Mouse (Mus musculus): ENCODE measurements at regions not wholly inside any gene's neighbourhood (a gene's known extent, or its start where the extent isn't known, plus 50 kb on each side); places are given as distances from the start of the nearest gene placed in this dataset.

DNA sequence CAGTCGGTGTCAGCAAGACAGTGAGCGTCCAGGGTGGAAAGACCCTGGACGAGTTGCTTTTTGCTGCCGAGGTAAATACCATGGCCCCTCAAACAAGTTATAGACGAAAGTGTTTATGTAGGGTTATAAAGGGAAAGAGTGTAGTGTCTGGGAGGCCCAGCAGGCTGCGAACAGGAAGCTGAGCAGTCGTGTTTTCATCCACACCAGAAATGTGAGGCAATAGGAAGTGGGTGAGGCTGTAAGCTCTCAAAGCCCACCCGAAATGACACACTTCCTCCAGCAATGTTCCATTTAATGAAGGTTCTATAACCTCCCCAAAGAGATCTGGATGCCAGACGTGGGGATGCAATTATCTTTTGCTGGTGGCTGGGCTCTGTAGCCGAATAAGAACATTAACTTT lies 451.5 kb downstream of the Etnk1 start:
- peak in 1 of 2 experiments; percentile 37; a peak in 1 of 4 replicates for ATAC-seq (replicated peaks in 1 of 2; ENCODE audit: insufficient read depth in 1 of 2, low FRiP score in 2 of 2, low TSS enrichment in 1 of 2, low read depth in 1 of 2, poor library complexity in 2 of 2, severe bottlenecking in 2 of 2)

DNA sequence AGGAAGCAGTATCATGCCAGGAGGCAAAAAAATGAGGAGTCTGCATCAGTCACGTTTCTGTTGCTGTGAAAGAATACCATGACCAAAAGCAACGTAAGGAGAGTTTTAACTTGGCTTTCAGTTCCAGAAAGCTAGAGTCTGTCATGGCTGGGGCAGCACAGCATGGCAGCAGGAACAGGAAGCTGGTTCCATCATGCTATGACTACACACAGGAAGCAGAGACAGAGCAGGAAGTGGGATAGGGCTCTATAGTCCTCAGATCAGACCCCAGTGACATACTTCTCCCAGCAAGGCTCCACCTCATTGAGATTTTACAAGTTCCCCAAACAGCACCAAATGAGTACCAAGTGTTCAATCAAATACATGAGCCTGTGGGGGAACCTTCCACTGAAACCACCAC lies 453.6 kb downstream of the Etnk1 start:
- ATAC-seq (replicated peaks in 1 of 2; ENCODE audit: insufficient read depth in 1 of 2, low FRiP score in 2 of 2, low TSS enrichment in 1 of 2, low read depth in 1 of 2, poor library complexity in 2 of 2, severe bottlenecking in 2 of 2) = peak in 1 of 2 experiments; percentile 68; a peak in 2 of 4 replicates

DNA sequence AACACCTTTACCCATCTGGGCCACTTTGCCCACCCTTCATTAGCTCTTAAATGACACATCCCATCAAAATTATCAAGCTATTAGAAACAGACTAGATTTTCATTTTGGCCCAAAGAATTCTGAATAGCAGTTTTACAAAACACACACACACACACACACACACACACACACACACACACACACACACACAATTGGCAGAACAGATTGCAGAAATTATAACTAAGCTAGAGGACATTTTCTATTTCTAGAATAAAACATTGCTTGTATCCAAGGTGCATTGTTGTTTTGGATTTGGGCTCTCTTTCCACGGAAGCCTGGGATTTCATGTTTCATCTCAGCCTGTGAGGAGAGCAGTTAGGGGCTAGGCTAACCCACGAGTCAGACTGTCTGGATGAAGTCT lies 455.1 kb downstream of the Etnk1 start:
- no peak for ATAC-seq (replicated peaks in 1 of 2; ENCODE audit: insufficient read depth in 1 of 2, low FRiP score in 2 of 2, low TSS enrichment in 1 of 2, low read depth in 1 of 2, poor library complexity in 2 of 2, severe bottlenecking in 2 of 2)

DNA sequence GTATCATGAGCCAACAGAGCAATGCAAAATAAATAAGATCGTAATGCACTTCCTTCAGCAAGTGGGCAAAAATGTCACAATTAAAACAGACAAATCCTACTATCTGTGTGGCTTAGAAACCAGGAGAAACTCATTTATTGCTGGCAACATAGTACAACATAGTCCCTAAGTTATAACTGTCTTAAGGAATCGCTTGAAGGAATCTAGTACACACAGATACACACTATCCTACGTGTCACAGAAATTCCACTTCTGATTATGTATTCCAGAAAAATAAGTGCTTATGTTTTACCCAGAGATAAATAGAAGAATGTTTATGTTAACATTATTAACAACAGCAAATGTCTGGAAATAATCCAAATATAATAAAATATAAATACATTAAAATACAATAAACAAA lies 457.9 kb downstream of the Etnk1 start:
- no peak for ATAC-seq (replicated peaks in 1 of 2; ENCODE audit: insufficient read depth in 1 of 2, low FRiP score in 2 of 2, low TSS enrichment in 1 of 2, low read depth in 1 of 2, poor library complexity in 2 of 2, severe bottlenecking in 2 of 2)

DNA sequence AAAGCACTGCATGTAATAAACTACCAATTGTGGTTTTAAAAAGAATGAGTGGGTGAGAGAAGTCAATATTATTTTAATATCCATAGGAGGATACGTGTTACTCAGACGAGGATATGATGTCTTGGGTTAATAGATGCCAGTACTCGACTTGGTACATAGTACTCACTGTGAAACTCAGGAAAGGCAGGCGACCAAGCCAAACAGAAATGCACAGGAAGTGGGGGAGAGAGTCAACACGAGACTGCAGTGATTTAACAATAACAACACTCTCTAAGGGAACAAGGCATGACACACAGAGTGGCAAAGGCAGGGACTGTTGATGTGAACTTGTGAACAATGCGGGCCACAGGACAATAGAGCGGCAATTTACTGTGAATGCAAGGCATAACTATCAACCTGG lies 464.6 kb downstream of the Etnk1 start:
- ATAC-seq (replicated peaks in 1 of 2; ENCODE audit: insufficient read depth in 1 of 2, low FRiP score in 2 of 2, low TSS enrichment in 1 of 2, low read depth in 1 of 2, poor library complexity in 2 of 2, severe bottlenecking in 2 of 2) = no peak

DNA sequence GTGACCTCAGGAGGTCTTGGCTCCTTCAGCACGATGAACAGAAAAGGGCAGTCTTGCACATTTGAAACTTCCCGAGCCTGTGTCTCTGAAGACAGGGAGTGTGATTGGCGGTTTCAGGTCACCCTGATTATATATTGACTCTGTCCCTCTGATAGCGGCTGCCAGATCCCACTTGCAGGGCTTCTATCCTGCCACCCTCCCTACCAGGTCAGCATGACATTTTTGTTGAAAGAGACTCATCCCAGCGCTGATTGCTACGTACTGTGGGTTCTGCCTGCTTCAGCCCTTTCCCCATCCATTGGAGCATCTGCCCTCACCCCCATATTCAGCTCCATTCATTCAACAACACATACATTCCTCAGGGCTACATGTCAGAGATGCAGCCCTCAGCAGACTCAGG lies 466.7 kb downstream of the Etnk1 start:
- ATAC-seq (replicated peaks in 1 of 2; ENCODE audit: insufficient read depth in 1 of 2, low FRiP score in 2 of 2, low TSS enrichment in 1 of 2, low read depth in 1 of 2, poor library complexity in 2 of 2, severe bottlenecking in 2 of 2) = no peak

DNA sequence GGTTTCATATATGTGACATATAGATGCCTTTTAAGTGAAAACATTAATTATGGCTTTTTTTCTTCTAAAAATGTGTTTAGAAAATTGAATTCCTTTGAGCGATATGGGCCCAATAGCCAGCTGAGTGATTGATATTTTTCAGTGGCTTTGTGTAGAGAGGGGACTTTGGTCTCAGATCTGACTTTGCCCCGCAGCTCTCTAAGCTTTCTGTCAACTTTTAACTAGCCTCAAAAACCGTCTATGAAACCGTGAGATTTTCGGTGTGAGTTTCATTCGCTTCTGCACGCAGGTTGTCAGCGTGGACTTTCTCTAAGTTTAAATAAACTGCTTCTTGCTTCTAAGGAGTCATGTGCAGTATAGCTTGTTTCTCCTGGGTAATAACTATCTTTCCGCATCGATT lies 467.3 kb downstream of the Etnk1 start:
- ATAC-seq (replicated peaks in 1 of 2; ENCODE audit: insufficient read depth in 1 of 2, low FRiP score in 2 of 2, low TSS enrichment in 1 of 2, low read depth in 1 of 2, poor library complexity in 2 of 2, severe bottlenecking in 2 of 2) = no peak

DNA sequence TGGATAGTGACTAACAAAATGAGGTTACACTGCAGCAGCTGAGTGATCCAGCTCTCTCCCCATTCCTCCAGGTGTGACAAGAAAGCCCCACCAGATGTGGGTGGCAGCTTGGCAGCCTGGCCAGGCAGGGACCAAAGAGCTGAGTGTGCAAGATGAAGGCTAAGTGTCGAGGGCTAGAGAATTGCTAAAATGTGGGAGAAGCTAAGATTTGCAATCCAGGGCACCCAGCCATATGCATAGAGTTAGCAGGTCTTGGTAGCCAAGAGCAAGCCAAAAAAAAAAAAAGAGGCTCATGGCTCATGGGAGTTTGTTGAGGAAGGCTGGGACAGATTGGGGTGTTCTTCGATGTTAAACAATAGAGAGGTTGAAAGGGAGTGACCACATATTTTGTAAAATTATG lies 468.0 kb downstream of the Etnk1 start:
- no peak for ATAC-seq (replicated peaks in 1 of 2; ENCODE audit: insufficient read depth in 1 of 2, low FRiP score in 2 of 2, low TSS enrichment in 1 of 2, low read depth in 1 of 2, poor library complexity in 2 of 2, severe bottlenecking in 2 of 2)

DNA sequence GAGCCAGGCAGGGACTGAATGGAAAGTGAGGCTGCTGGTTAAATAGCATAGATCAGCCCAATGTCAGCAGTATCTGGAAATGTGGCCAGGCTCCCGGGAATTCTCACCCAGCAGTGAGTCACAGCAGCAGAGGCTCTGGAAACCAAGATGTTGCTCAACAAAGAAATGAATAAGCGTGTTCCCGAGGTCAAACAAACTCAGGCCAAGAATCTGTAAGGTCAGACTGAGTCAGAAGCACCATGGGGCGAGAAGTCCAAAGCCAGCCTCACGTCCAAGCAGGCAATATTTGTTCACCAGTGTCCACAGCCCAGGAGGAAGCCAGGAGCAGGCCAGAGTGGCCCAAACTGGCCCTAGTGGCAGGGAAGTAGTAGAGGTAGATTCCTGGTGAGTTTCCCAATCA lies 473.6 kb downstream of the Etnk1 start:
- no peak for ATAC-seq (replicated peaks in 1 of 2; ENCODE audit: insufficient read depth in 1 of 2, low FRiP score in 2 of 2, low TSS enrichment in 1 of 2, low read depth in 1 of 2, poor library complexity in 2 of 2, severe bottlenecking in 2 of 2)

DNA sequence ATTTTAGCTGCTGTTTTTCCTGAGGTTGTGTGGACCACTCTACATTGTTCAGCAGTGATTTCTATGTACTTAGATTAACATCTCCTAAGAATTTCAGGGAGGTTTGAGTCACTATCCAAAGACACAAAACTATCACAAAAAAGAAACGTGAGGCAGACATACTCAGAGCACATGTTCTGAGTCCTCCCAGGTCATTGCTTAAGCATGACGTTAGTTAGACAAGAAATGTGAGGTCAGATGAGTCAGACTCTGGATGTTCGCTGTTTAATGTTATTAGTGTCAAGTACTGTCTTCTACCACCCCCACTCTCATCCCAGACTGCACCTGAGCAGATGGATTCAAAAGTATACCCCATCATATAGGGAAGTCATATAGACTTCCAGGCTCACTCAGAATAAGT lies 475.0 kb downstream of the Etnk1 start:
- no peak for ATAC-seq (replicated peaks in 1 of 2; ENCODE audit: insufficient read depth in 1 of 2, low FRiP score in 2 of 2, low TSS enrichment in 1 of 2, low read depth in 1 of 2, poor library complexity in 2 of 2, severe bottlenecking in 2 of 2)

DNA sequence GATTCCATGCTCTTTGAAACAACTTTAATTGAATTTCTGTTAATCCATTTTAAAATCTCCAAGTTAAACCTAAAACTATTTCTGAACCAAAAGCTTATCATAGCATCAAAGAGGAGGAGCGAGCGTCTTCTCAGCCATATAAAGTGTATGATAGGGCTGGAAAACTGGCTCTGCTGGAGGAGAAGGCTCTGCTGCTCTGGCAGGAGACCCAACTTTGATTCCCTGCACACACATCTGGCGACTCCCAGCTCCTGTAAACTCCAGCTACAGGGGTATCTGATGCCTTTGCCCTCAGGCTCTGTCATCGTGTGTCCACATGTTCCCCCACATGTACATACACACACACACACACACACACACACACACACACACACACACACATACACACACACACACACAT lies 479.0 kb downstream of the Etnk1 start:
- no peak for ATAC-seq (replicated peaks in 1 of 2; ENCODE audit: insufficient read depth in 1 of 2, low FRiP score in 2 of 2, low TSS enrichment in 1 of 2, low read depth in 1 of 2, poor library complexity in 2 of 2, severe bottlenecking in 2 of 2)

DNA sequence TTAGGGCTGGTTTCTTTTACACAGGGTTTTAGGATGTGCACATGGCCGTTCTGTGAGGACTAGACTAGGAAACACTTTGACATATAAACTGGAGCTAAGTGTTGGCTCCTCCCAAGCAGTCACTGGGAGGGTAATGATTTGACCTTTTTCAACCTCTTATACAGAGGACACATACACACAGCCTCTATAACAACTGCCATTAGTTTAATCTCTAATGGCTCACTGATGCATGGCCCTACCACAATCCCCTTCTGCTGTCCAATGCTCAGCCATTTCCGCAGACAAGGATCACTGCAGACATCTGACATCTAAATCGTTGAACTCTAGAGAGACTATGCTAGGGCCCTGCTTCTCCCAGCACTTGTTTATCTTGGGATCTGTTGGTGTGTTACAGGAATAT lies 481.5 kb downstream of the Etnk1 start:
- ATAC-seq (replicated peaks in 1 of 2; ENCODE audit: insufficient read depth in 1 of 2, low FRiP score in 2 of 2, low TSS enrichment in 1 of 2, low read depth in 1 of 2, poor library complexity in 2 of 2, severe bottlenecking in 2 of 2) = no peak

DNA sequence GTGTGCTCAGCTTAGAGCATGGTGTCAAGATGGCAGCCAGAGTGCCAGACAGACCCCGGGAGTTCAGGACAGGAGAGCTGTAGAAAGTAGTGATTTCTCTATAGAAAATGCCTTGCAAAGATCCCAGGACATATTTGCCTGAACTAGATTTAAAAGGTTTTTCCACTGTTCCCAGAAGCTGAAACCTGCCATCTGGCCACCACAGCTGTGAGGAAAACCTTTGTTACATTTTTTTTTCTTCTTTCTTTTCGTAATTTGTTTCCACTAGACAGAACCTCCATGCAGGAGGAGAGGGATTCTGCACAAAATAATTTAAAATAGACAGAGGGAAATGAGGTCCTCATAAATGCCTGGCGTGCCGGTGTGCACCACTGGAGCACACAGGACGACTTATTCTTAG lies 489.6 kb downstream of the Etnk1 start:
- ATAC-seq (replicated peaks in 1 of 2; ENCODE audit: insufficient read depth in 1 of 2, low FRiP score in 2 of 2, low TSS enrichment in 1 of 2, low read depth in 1 of 2, poor library complexity in 2 of 2, severe bottlenecking in 2 of 2) = no peak

DNA sequence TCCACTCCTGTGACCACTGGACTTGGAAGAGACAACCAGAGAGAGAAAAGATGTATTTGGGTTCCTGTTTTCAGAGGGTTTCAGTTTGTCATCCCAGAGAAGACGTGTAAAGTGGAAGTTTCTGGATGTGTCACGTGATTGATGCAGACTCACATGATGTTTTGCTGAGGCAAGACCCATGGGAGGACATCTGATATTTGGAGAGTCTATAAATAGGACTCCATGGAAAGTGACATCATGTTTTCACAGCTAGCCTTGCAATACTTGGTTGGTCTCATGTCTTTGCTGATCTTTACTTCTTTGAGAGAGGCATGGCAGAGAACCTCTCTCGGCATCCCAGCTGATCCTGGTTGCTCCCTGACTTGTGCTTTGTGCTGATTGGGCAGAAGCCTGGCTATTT lies 493.8 kb downstream of the Etnk1 start:
- ATAC-seq (replicated peaks in 1 of 2; ENCODE audit: insufficient read depth in 1 of 2, low FRiP score in 2 of 2, low TSS enrichment in 1 of 2, low read depth in 1 of 2, poor library complexity in 2 of 2, severe bottlenecking in 2 of 2) = no peak

DNA sequence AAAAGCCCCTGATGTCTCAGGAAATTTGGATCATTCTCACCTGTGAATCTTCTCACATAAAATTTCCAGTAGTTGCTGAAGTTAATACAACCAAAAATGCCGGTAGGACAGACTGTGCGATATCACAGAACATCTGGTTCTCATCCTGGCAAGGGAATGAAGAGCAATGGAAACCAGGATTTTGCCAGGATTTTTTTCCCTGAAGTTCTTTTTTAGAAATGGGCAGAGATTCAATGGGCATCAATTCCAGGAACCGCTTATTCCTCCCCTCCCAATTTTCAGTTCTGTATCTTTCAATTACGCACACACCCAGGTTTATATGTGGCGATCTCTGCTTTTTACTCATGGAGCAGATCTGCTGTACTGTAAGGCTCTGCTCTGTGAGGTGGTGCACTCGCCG lies 496.3 kb downstream of the Etnk1 start:
- no peak for ATAC-seq (replicated peaks in 1 of 2; ENCODE audit: insufficient read depth in 1 of 2, low FRiP score in 2 of 2, low TSS enrichment in 1 of 2, low read depth in 1 of 2, poor library complexity in 2 of 2, severe bottlenecking in 2 of 2)

DNA sequence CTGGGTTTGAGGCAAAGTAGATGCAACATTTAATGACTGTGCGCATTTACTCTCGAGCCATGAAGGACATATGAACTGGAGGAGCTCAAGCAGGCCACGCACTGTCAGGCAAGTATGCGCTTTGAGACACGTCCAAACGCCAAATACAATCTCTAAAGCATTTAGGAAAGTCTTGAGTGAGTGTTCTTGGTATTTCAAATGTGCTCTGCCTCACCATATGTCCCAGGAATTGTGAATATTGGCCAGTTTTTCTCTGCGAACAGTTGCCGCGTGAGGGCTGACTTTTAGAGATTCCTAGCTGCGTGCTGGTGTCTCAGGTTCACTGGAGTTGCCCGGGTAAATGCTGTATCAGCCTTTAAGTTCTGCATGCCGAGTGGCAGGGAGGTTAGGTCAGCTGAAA lies 498.4 kb downstream of the Etnk1 start:
- ATAC-seq (replicated peaks in 1 of 2; ENCODE audit: insufficient read depth in 1 of 2, low FRiP score in 2 of 2, low TSS enrichment in 1 of 2, low read depth in 1 of 2, poor library complexity in 2 of 2, severe bottlenecking in 2 of 2) = no peak

DNA sequence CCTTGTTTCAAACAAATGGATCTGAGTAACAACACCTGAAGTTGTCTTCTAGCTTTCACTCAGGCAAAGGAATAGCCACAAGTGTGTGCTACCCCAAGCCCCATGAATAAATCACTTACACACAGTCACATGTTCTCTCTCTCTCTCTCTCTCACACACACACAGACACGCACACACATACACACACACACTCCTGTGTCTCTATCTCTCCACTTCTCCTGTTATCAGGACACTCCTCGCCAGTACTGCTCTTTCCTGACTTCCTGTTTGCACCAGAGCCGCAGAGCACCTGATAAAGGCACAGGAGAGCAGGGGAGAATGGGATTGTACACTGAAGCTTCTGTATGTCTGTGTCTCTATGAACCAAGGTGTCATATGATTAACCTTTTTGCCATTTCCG lies 501.5 kb downstream of the Etnk1 start:
- ATAC-seq (replicated peaks in 1 of 2; ENCODE audit: insufficient read depth in 1 of 2, low FRiP score in 2 of 2, low TSS enrichment in 1 of 2, low read depth in 1 of 2, poor library complexity in 2 of 2, severe bottlenecking in 2 of 2) = no peak

DNA sequence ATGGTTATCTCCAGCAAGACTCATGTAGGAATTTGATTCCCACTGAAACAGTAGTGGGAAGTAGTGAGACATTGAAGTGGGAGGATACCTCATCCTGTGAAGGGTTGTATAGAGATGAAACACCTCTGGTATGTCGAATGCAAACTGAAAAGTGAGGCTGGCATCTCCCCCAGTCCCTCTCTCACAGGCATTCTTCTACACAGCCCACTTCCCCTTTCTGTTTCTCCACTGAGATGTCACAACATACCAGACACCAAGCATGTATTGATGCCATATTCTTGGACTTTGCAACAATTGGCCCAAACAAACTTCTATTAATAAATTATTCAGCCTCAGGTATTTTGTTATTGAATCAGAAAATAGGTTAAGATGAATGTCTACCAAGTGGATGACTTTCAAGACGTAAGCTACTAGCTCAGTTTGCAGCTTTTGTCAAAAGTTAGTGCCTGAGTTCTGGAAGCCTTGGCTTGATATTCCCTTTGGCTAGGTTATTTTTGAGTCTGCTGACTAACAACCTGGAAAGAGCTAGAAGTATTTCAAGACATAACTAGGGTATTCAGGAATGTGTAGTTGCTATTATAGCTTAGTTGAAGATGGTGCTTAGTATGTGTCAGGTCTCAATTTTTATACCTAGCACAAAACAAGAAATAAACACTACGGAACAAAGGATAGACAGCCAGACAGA lies 502.6 kb downstream of the Etnk1 start:
- ATAC-seq (replicated peaks in 1 of 2; ENCODE audit: insufficient read depth in 1 of 2, low FRiP score in 2 of 2, low TSS enrichment in 1 of 2, low read depth in 1 of 2, poor library complexity in 2 of 2, severe bottlenecking in 2 of 2) = 0 out of 4 replicates have a peak, but pooled peaks of 1 of the 2 experiments have one; percentile 22

DNA sequence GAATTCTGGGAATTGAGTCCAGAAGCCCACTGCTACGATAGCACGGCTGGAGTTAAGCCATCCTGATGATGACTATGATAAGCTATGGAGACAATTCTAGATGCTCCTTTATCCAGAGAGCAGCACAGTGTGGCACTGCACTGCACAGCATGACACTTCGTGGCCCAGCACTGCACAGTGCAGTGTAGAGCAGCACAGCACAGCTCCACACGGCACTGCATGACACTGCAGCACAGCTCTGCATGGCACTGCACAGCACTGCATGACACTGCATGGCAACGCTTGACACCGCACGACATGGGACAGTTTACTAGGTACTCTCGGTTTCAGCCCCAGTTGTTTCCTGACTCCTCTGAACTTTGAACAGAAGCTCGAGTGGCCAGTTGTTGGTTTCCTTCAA lies 523.1 kb downstream of the Etnk1 start:
- ATAC-seq (replicated peaks in 1 of 2; ENCODE audit: insufficient read depth in 1 of 2, low FRiP score in 2 of 2, low TSS enrichment in 1 of 2, low read depth in 1 of 2, poor library complexity in 2 of 2, severe bottlenecking in 2 of 2) = peak in 1 of 2 experiments; percentile 27; a peak in 1 of 4 replicates
